Mouse (Mus musculus) cerebral cortex, adult 2 months (tissue): ENCODE measurements around the gene Olfr283.

Experiments used
- WGBS: fragments of 180-500 bp; shearing (Covaris S2); methylation state at CpG from one replicate; pipeline ENCODE4 v1.1.7; 2018; 5-methylcytosine and 5-hydroxymethylcytosine counted together

Olfr283 gene

DNA sequence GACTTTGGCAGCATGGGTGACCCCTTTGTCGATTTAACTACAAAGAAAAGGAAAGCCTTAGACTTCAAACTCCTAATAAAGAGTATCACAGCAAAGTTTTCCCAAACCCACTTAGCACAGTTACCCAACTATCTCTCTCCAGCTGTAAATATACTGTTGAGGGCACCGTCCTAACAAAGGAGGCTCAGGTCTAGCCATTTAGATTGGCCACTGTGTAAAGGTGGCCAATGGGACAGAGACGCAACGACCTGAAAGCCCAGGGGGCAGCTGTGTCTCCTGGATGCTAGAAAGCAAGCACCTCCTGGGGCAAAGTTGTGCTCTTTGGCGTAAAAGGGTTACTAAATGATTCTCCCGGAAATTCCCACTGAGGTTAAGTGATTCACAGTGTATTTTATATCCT is at the start of gene Olfr283:
Gene Olfr283 (minus strand): TSS at position 101 of the 400 bp plus-strand sequence.
- WGBS = 92% methylated on average over 6 of the region's 6 CpGs

- WGBS = 79% methylated on average over 7 of the region's 7 CpGs
Measured at GRCm38 (mm10) chr15:98425188-98425587, 44.4 kb upstream of the Olfr283 start.

DNA sequence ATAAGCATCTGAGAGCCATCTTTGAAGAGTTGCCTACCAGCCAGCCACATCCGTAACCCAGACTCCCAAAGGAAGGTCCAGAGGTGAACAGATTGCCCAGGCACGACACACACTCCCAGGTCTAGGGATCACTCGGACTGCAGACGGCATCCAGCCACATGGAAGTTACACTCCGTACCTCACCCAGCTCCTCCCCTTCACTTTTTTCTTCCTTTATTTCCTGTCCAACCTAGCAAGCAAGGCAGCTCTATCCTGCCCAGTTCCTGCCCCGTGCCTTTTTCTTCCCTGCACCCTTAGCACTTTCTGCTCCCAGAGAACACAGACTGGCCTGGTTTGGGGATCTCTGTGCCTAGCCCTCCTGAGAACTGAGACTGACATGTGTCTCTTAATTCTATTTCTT is 44.0 kb upstream of the Olfr283 start:
- 67% methylated on average over 6 of the region's 6 CpGs for WGBS

GRCm38 (mm10) chr15:98424326-98424725 is 43.6 kb upstream of the Olfr283 start:
- 63% methylated on average over 14 of the region's 14 CpGs for WGBS

DNA sequence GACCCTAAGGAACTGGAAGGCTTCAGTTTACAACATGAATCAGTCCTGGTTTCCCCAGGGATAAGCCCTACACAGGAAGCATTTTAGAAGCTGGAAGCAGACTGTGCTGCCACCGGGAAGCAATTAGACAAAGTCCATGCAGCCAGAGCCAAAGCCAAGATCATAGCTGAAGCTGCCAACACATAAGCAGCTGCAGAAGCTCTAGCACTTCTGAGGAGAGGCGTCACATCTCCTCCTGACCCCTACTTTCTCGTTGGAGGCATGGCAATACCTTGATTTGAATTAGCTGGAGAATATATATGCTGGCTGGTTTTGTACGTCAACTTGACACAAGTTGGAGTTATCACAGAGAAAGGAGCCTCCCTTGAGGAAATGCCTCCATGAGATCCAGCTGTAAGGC is 40.2 kb upstream of the Olfr283 start:
- 57% methylated on average over 4 of the region's 4 CpGs for WGBS

DNA sequence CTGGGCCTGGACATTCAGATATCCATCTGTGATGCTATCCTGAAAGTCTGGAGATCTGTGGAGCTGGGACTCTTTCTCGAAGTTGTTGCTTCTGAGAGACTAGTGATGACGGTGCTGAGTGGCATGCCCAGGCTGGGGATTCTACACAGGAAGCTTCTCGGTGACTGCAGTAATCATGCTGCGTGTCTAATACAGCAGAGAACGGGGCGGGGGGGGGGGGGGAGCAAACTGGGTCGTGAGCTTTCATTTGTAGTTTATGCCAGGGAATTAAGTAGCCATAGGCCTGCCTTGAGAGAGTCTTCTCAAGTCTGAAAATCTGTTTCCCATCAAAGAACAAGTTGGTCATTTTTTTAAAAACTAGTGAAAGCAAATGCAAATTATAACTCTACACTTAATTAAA is 37.4 kb upstream of the Olfr283 start:
- WGBS = 76% methylated on average over 7 of the region's 7 CpGs

DNA sequence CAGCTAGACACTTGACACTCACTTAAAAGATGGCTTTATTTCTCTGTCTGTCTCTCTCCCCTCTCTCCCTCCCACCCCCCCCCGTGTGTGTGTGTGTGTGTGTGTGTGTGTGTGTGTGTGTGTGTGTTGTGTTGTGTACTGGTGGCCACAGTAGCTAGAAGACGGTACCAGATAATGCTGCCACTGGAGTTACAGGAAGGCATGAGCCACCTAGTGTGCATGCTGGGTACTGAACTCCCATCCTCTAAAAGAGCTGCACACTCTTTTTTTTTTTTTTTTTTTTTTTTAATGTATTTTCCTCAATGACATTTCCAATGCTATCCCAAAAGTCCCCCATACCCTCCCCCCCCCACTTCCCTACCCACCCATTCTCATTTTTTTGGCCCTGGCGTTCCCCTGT is 36.5 kb upstream of the Olfr283 start:
- WGBS = 31% methylated on average over 3 of the region's 3 CpGs

GRCm38 (mm10) chr15:98415996-98416395 is 35.2 kb upstream of the Olfr283 start:
- WGBS = 46% methylated on average over 4 of the region's 4 CpGs

DNA sequence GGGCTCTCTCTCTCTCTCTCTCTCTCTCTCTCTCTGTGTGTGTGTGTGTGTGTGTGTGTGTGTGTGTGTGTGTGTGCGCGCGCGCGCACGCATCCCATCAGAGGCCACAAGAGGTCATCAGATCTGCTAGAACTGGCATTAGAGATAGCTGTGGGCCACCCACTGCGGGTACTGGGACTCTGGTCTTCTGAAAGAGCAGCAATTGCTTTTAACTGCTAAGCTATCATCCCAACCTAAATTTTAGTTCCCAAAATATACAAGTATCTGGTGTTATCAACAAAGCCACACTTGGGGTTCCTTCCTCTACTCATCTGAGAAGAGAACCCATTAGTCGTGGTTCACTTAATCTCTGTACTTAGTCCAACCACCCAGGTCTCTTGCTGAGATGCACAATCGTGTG is 29.5 kb upstream of the Olfr283 start:
- 95% methylated on average over 9 of the region's 9 CpGs for WGBS

DNA sequence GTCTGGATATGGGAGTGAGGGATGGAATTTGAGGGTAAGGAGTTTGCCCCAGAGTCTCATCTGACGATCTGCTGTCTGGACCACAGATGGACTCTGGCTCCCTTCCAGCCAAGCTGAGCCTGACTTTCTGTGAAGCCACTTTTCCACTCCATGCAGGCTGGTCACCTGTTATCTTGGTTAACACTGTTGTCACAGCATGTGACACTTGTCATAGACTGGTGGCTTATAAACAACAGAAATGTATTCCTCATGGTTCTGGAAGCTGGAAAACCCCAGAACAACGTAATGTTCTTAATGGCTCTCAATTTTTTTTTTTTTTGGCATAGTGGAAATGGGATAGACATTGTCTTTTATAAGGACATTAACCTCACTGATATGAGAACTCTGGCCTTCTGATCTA is 28.9 kb upstream of the Olfr283 start:
- 89% methylated on average over 2 of the region's 2 CpGs for WGBS

GRCm38 (mm10) chr15:98408406-98409060 is 27.8 kb upstream of the Olfr283 start:
- 63% methylated on average over 17 of the region's 17 CpGs for WGBS

DNA sequence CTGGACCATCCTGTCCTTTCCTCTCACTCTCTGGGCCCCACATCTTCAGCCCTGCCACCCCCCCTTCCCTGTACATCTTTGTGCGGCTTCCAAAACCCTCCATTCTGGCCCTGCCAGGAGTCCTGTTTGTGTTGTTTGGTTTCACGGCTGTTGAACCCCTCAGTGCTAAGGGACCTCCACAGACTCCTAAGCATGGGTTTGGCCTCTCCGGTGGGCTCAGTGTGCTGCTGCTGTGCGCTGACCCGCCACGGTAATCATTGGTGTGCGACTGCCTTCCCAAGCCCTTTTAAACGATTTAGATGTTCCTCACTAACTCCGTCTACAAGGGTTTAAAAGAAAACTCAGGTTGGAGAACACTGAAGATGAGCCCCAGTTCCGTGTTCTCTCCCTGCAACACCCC is 21.6 kb upstream of the Olfr283 start:
- WGBS = 89% methylated on average over 10 of the region's 10 CpGs

- WGBS = 77% methylated on average over 1 of the region's 1 CpGs
Measured at GRCm38 (mm10) chr15:98397136-98397535, 16.4 kb upstream of the Olfr283 start.

DNA sequence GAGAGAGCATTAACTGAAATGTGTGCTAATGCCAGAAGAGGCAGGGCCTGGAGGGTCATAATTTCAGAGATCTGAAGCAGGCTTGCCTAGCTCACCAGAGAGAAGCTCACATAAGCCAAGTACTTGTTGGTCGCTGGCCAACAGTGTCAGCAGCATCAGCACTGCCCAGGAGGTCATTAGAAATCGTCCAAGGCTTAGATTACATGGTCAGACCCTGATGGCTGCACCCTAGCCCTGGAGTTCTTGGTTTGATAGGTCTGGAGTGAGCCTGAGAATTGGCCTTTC is 11.1 kb upstream of the Olfr283 start:
- WGBS = 44% methylated on average over 2 of the region's 2 CpGs

- 74% methylated on average over 10 of the region's 10 CpGs for WGBS
Measured at GRCm38 (mm10) chr15:98391081-98391902, 10.5 kb upstream of the Olfr283 start.

DNA sequence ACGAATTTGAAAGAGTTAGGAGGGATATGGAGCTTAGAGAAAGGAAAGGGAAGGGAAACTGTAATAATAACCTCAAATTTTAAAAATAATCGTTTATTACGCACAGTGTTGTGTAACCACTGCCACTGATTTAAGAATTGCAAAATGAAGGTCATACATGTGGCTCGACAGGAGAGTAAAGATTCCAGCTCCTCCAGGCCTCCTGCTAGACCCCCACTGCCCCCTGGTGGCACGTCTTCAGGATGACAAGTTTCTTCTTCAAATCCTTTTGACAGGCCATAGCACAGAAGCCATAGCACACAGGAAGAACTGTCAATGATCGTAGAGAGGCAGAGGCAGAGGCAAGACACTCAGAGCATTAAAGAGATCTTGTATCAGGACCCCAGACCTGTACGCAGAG is 9.1 kb upstream of the Olfr283 start:
- WGBS = 19% methylated on average over 7 of the region's 7 CpGs

DNA sequence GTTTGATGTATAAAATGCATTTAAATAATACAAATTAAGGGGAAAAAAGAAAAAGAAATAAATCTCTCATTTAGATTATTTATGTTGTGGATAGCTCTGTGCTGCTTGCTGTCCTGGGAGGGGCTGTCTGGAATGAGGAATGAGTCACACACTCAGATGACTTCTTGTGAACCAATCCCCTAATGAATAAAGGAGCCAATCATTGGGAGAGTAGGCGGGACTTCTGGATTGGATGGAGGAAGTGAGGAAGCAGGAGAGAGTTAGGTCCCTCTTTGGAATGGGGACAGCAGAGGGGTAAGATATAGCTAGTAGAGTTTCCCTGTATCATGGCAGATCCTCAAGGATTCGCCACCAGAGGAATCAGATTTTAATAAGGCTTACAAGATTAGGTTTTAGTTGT is 6.9 kb upstream of the Olfr283 start:
- 87% methylated on average over 2 of the region's 2 CpGs for WGBS

GRCm38 (mm10) chr15:98378209-98378608 is 2.5 kb downstream of the Olfr283 start:
- 93% methylated on average over 13 of the region's 13 CpGs for WGBS

GRCm38 (mm10) chr15:98340887-98341286 is 39.9 kb downstream of the Olfr283 start, which contains the start of gene Olfr284:
Gene Olfr284 (minus strand): TSS chr15:98340987.
- 91% methylated on average over 8 of the region's 8 CpGs for WGBS
